Comparison of ENCODE assay signal across 8 mouse cellular contexts in genomic region chr1:40324955-40325702, GRCm38 (mm10). TPM values are rescaled to one million over a fixed set of nuclear protein-coding genes. Genes with fewer than 3 reads are reported as not detected.
A peak's percentile ranks its signal among the peaks of the same experiment; 100 is the strongest.
DNase-seq lines count a peak whose midpoint lies in the region; ATAC-seq and TF ChIP-seq lines count a peak whose summit lies in the region.

No protein-coding gene starts in this region.

- no peak for TF ChIP-seq CTCF in layer of hippocampus, adult 2 months (conservative IDR thresholded peaks at IDR 0.05)
- no peak for TF ChIP-seq CTCF in lung, postnatal 0 days (IDR thresholded peaks at IDR 0.05)

- no peak for DNase-seq in layer of hippocampus, adult 2 months (ENCODE audit: low spot score in 2 of 2)
- DNase-seq in layer of hippocampus, adult 9-10 months (ENCODE audit: low spot score) = no peak
- peak; percentile 14 for DNase-seq in embryo, embryonic 10 days (ENCODE audit: low spot score)
- DNase-seq in hindbrain, embryonic 11.5 days (ENCODE audit: low spot score) = peak; percentile 43
- DNase-seq in lung, postnatal 0 days (ENCODE audit: low spot score) = peak; percentile 25
- no peak for DNase-seq in MN1 (ENCODE audit: low spot score)
- no peak for DNase-seq in cerebellum, adult 9-10 months

- peak overlapping the region; percentile 58 for H3K4me2 ChIP-seq in hindbrain, embryonic 11.5 days (replicated peaks; ENCODE audit: low read depth, low read length)
- peak overlapping the region; percentile 75 for H3K4me2 ChIP-seq in lung, postnatal 0 days (replicated peaks; ENCODE audit: low read depth, low read length)
- peak overlapping the region; percentile 61 for H3K4me2 ChIP-seq in stomach, embryonic 15.5 days

- WGBS in hindbrain, embryonic 11.5 days = 10% methylated on average over 22 of the region's 22 CpGs
- WGBS in lung, postnatal 0 days = 1% methylated on average over 22 of the region's 22 CpGs
- 5% methylated on average over 22 of the region's 22 CpGs for WGBS in stomach, embryonic 15.5 days

- H3K9ac ChIP-seq in hindbrain, embryonic 11.5 days (ENCODE audit: low read depth, low read length) = peak overlapping the region; percentile 1; the same call in 1 of the 2 replicates
- H3K9ac ChIP-seq in lung, postnatal 0 days (replicated peaks; ENCODE audit: low read depth) = peak overlapping the region; percentile 37
- H3K9ac ChIP-seq in stomach, embryonic 15.5 days = peak overlapping the region; percentile 1; the same call in 1 of the 2 replicates

- peak overlapping the region; percentile 32 for H3K4me3 ChIP-seq in layer of hippocampus, adult 2 months
- peak overlapping the region; percentile 35 for H3K4me3 ChIP-seq in hindbrain, embryonic 11.5 days (ENCODE audit: low read depth, low read length)
- H3K4me3 ChIP-seq in lung, postnatal 0 days (ENCODE audit: low read depth, low read length) = peak overlapping the region; percentile 41
- peak overlapping the region; percentile 45 for H3K4me3 ChIP-seq in stomach, embryonic 15.5 days (replicated peaks)

- no peak for ATAC-seq in hindbrain, embryonic 11.5 days (ENCODE audit: low FRiP score)
- peak; percentile 25 for ATAC-seq in lung, postnatal 0 days
- ATAC-seq in stomach, embryonic 15.5 days (ENCODE audit: insufficient read depth, low FRiP score, low read depth) = no peak

- H3K36me3 ChIP-seq in hindbrain, embryonic 11.5 days (ENCODE audit: control insufficient read depth, insufficient read depth, low read length) = no peaks in the 10 kb centered on the region
- no peaks in the 10 kb centered on the region for H3K36me3 ChIP-seq in lung, postnatal 0 days (ENCODE audit: insufficient read depth, low read length)
- H3K36me3 ChIP-seq in stomach, embryonic 15.5 days = no peaks in the 10 kb centered on the region

- H3K9me3 ChIP-seq in hindbrain, embryonic 11.5 days (ENCODE audit: control insufficient read depth, low read length) = no peaks in the 10 kb centered on the region
- no peaks in the 10 kb centered on the region for H3K9me3 ChIP-seq in lung, postnatal 0 days (ENCODE audit: low read length)
- no peaks in the 10 kb centered on the region for H3K9me3 ChIP-seq in stomach, embryonic 15.5 days

- no peak for TF ChIP-seq EP300 in lung, postnatal 0 days (IDR thresholded peaks at IDR 0.05)

- H3K27me3 ChIP-seq in hindbrain, embryonic 11.5 days (ENCODE audit: control insufficient read depth, insufficient read depth, low read length) = peaks cover 15% of the 10 kb centered on the region
- H3K27me3 ChIP-seq in lung, postnatal 0 days (replicated peaks; ENCODE audit: insufficient read depth, low read length) = no peaks in the 10 kb centered on the region
- peaks cover 6% of the 10 kb centered on the region; the same call in 1 of the 2 replicates for H3K27me3 ChIP-seq in stomach, embryonic 15.5 days (replicated peaks)

- H3K27ac ChIP-seq in layer of hippocampus, adult 2 months = no peak overlapping the region
- H3K27ac ChIP-seq in hindbrain, embryonic 11.5 days (ENCODE audit: low read depth, low read length) = no peak overlapping the region
- H3K27ac ChIP-seq in lung, postnatal 0 days (ENCODE audit: low read length) = peak overlapping the region; percentile 15; the same call in 1 of the 2 replicates
- H3K27ac ChIP-seq in stomach, embryonic 15.5 days = no peak overlapping the region; the same call in 1 of the 2 replicates

- no peaks in the 10 kb centered on the region for H3K4me1 ChIP-seq in hindbrain, embryonic 11.5 days (replicated peaks; ENCODE audit: control insufficient read depth, insufficient read depth, low read length)
- H3K4me1 ChIP-seq in lung, postnatal 0 days (ENCODE audit: insufficient read depth, low read depth, low read length) = 0 out of 2 replicates have a peak, but pooled peaks cover 5% of the 10 kb centered on the region
- H3K4me1 ChIP-seq in stomach, embryonic 15.5 days = 0 out of 2 replicates have a peak, but pooled peaks cover 6% of the 10 kb centered on the region

RNA-seq across cellular contexts. Expression of gene Il1rl2, which starts 0.7 kb away (rescaled TPM):
- total RNA-seq in layer of hippocampus, adult 2 months (2021) = under 1 TPM; 0.27 to 0.28 TPM
- 1.2 and 1.6 TPM in 2 replicates for polyA plus RNA-seq in hindbrain, embryonic 11.5 days (2014; fragmentation: Nextera tagmentation; extraction: Ambion mirVana)
- 6.3 and 8.2 TPM in 2 replicates for polyA plus RNA-seq in lung, postnatal 0 days (2015; fragmentation: Nextera tagmentation; extraction: Ambion mirVana)
- polyA plus RNA-seq in stomach, embryonic 15.5 days (2015; fragmentation: Nextera tagmentation; extraction: Ambion mirVana) = 7.2 and 7.5 TPM in 2 replicates

Comparison
In these comparisons a context has a peak if more than half of its experiments do, and no peak if none do; other contexts are left out.
1. DNase-seq: peak in embryo, embryonic 10 days (single experiment), hindbrain, embryonic 11.5 days (single experiment) and lung, postnatal 0 days (single experiment); none in layer of hippocampus, adult 2 months (0 of 2), layer of hippocampus, adult 9-10 months (single experiment), MN1 (single experiment) and cerebellum, adult 9-10 months (single experiment).
2. Peak in every context shown above with its lines, with median percentiles within 50 percentile points of each other: H3K4me3 ChIP-seq, H3K4me2 ChIP-seq and H3K9ac ChIP-seq.